Comparison of ENCODE assay signal across 9 mouse cellular contexts in genomic region chr2:154712271-154712677, GRCm38 (mm10). TPM values are rescaled to one million over a fixed set of nuclear protein-coding genes. Genes with fewer than 3 reads are reported as not detected.
DNase-seq lines count a peak whose midpoint lies in the region; ATAC-seq and TF ChIP-seq lines count a peak whose summit lies in the region.
"Had no signal": no experiment of that assay in that cellular context is flagged by ENCODE, and none has a peak within 500 bp of the region (broad histone marks: within the 10 kb centered on the region; RNA-seq: fewer than 3 reads in every experiment).

No protein-coding gene starts in this region.

- TF ChIP-seq CTCF in spleen, adult 2 months (IDR thresholded peaks at IDR 0.05; ENCODE audit: extremely low read depth, insufficient read depth, insufficient read length, insufficient replicate concordance), result peak; percentile 78

- peak; percentile 50 for DNase-seq in cerebellum, adult 11 months
- DNase-seq in ES-CJ7 (ENCODE audit: low read depth, low spot score), result peak; percentile 68
- peak; percentile 67 for DNase-seq in cerebellum, adult 11-12 months
- DNase-seq in gastrocnemius, postnatal 25 days, result peak; percentile 27
- peak; percentile 40 for DNase-seq in kidney, postnatal 14 days
- DNase-seq in lung, postnatal 4 days, result peak; percentile 44 to 72
- DNase-seq in spleen, adult 2 months (ENCODE audit: low read depth in 1 of 2, low spot score in 2 of 2), result peak; percentile 18 to 39

- H3K36me3 ChIP-seq in spleen, adult 2 months (ENCODE audit: control insufficient read depth, insufficient read depth, low read length), result no peaks in the 10 kb centered on the region
- H3K36me3 ChIP-seq: limb, embryonic 15.5 days had no signal

- no peak for ATAC-seq in cerebellum, adult (ENCODE audit: insufficient number of reproducible peaks, low FRiP score, low TSS enrichment)

- H3K4me3 ChIP-seq in spleen, adult 2 months (ENCODE audit: extremely low read depth, insufficient read depth, insufficient read length), result no peak overlapping the region
- H3K4me3 ChIP-seq: limb, embryonic 15.5 days had no signal

- 51% methylated on average over 5 of the region's 5 CpGs for whole genome bisulfite sequencing in spleen, adult 2 months

- no peaks in the 10 kb centered on the region for H3K4me1 ChIP-seq in spleen, adult 2 months (ENCODE audit: control insufficient read depth, insufficient read depth, insufficient read length)

- no peak overlapping the region for H3K27ac ChIP-seq in spleen, adult 2 months (ENCODE audit: insufficient read depth, low read length)
- H3K27ac ChIP-seq: limb, embryonic 15.5 days had no signal

- no peaks in the 10 kb centered on the region for H3K27me3 ChIP-seq in spleen, adult 2 months (ENCODE audit: control insufficient read depth, insufficient read depth, low read length)
- H3K27me3 ChIP-seq: limb, embryonic 15.5 days had no signal

- no peak for TF ChIP-seq POLR2A in spleen, adult 2 months (IDR thresholded peaks at IDR 0.05; ENCODE audit: low read depth, low read length)

RNA-seq across cellular contexts. Expression of gene Gm14214, which starts 57.6 kb away (rescaled TPM):
- not detected for total RNA-seq in gastrocnemius, postnatal 25 days (2021)
- polyA plus RNA-seq in spleen, adult 2 months (2012; rRNA removed), result not detected in 2 replicates
- polyA plus RNA-seq: limb, embryonic 15.5 days had no signal
